Mouse (Mus musculus): ENCODE measurements at regions not wholly inside any gene's neighbourhood (a gene's known extent, or its start where the extent isn't known, plus 50 kb on each side); places are given as distances from the start of the nearest gene placed in this dataset.

DNA sequence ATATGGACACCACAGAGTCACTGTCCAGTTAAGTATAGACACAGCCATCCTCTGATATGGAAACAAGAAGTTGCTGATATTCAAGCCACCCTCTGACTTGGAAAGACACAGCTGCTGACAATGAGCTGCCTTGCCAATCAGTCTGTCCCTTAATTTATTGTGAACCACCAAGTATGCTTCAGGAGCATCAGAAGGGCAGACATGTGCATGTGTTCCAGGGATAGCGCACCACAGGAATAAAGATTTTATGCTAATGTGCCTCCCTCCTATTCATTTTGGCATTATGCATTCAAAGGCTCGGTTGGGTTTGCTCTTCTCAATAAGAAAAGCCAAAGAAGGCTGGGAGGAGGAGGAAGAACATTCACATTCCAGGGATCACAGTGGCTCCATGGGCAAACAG is 120.0 kb upstream of the Tmtc1 start:
- Histone ChIP-seq H3K4me1 (no peaks in the 10 kb centered on the region), H3K36me3 (no peaks in the 10 kb centered on the region), H3K9ac (no peak overlapping the region), H3K27me3 (no peaks in the 10 kb centered on the region), H3K4me2 (no peak overlapping the region), H3K9me3 (no peaks in the 10 kb centered on the region), H3K27ac (no peak overlapping the region), H3K4me3 (no peak overlapping the region)
- ATAC-seq (ENCODE audit: insufficient number of reproducible peaks, insufficient read depth, low FRiP score, low TSS enrichment, low read depth) = no peak
- WGBS = 74% methylated on average over 2 of the region's 2 CpGs

DNA sequence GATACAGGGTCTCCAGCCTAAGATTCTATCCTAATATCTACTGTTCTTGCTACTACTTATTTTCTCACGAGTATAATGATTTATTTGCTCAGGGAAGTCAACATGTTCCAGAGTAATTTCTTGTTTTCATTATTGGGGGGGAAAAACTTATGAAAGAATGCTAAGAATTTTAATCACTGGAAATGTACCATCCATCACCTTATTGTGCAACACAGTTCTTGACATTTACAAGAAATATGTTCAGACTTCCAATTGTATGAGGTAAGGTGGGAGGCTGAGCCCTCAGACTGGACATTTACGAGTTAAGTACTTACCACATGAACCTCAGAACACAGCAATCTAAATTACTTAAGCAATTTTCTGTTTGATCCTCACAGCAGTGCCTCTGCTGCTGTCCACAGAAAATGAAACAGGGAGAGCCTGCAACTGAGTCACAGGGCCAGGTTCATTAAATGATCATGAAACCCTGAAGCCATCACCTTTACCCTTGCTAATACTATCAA is 118.1 kb upstream of the Tmtc1 start:
- Histone ChIP-seq H3K9ac (no peak overlapping the region), H3K27me3 (no peaks in the 10 kb centered on the region), H3K9me3 (no peaks in the 10 kb centered on the region), H3K36me3 (no peaks in the 10 kb centered on the region), H3K27ac (no peak overlapping the region), H3K4me3 (no peak overlapping the region), H3K4me1 (no peaks in the 10 kb centered on the region), H3K4me2 (no peak overlapping the region)
- no peak for ATAC-seq (ENCODE audit: insufficient number of reproducible peaks, insufficient read depth, low FRiP score, low TSS enrichment, low read depth)
- WGBS = 59% methylated on average over 2 of the region's 2 CpGs

DNA sequence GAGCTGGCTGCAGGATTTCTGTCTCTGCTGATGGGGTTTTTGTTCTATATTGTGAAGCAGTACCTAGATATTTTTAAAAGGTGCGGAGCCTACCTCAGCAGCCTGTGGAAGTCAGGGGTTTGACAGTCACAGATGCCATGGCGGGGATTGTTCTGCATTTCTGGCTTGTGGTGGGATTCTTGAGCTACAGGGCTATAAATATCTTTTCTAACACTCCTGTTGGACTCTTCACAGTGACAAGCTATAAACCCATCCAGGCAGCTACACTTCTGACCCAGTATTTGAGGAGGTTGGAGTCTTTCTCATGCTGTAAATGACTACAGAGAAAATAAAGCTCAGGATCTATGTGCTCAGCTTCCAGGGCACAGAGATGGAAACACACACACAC is 112.3 kb upstream of the Tmtc1 start:
- no peak for ATAC-seq (ENCODE audit: insufficient number of reproducible peaks, insufficient read depth, low FRiP score, low TSS enrichment, low read depth)
- Histone ChIP-seq H3K27ac (peak overlapping the region; percentile 56; the same call in 1 of the 2 replicates), H3K9ac (no peak overlapping the region), H3K4me3 (no peak overlapping the region), H3K36me3 (no peaks in the 10 kb centered on the region), H3K9me3 (no peaks in the 10 kb centered on the region), H3K27me3 (no peaks in the 10 kb centered on the region), H3K4me2 (no peak overlapping the region), H3K4me1 (peaks cover 16% of the 10 kb centered on the region)
- 85% methylated on average over 2 of the region's 2 CpGs for WGBS

DNA sequence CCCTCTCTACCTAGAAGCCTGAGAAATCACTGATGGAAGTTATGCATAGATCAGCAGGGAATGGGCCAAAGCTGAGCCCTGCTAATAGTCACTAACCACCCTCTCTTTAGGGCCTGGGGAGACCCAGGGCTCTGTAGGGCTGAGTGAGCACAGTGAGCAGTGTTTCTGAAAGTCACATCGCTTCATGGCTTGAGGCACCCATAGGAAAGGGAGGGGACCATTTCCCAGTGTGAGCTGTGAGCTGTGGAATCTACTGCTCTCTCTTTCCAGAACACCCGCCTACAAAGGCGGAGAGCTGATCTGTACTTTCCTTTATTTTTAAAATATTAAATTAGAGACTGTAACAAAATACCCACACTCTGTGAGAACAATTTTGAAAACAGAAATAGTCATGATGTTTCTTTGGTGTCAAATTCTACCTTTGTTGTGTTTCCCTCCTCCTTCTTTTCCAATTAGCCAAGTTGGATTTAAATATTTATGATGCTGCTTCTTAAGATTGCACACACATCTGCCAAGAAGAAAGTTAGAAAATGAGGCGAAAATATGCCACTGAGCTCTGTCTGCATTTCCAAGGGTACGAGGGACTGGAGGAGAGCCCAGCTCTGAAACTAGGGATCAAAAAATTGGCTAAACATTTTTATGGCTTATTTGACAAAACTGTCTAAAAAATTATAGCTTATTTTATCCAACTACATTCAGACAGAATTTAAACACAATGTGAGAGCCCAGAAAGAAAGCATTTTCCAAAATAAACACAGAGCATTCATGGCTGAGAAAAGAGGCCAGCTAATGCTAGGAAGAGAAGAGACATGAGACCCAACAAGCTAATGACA is 111.7 kb upstream of the Tmtc1 start:
- ATAC-seq (ENCODE audit: insufficient number of reproducible peaks, insufficient read depth, low FRiP score, low TSS enrichment, low read depth) = no peak
- Histone ChIP-seq H3K36me3 (no peaks in the 10 kb centered on the region), H3K4me2 (no peak overlapping the region), H3K4me3 (no peak overlapping the region), H3K9me3 (no peaks in the 10 kb centered on the region), H3K4me1 (peaks cover 16% of the 10 kb centered on the region), H3K27me3 (no peaks in the 10 kb centered on the region), H3K27ac (peak overlapping the region; percentile 56), H3K9ac (no peak overlapping the region)
- WGBS = 47% methylated on average over 5 of the region's 5 CpGs

DNA sequence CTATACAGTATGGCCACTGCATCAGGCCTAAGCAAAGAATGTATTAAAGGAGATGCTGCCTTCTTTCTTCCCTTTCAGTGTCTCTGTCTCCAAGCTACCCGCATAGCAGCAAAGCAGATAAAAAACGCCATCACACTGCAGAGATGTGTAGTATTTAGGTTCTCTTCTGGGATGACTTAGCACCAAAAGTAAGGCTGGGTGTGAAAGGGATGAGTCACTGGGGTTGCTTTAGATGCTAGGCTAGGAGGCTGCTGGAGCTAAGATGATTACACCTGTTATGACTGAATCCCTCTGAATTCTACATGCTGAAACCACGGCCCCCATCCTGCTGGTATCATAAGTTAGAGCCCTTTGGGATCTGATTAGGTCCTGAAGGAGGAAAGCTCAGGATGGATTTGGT is 110.3 kb upstream of the Tmtc1 start:
- Histone ChIP-seq H3K27me3 (no peaks in the 10 kb centered on the region), H3K27ac (no peak overlapping the region), H3K36me3 (no peaks in the 10 kb centered on the region), H3K9ac (no peak overlapping the region), H3K9me3 (no peaks in the 10 kb centered on the region), H3K4me2 (no peak overlapping the region), H3K4me1 (peaks cover 16% of the 10 kb centered on the region), H3K4me3 (no peak overlapping the region)
- 92% methylated on average over 3 of the region's 3 CpGs for WGBS
- no peak for ATAC-seq (ENCODE audit: insufficient number of reproducible peaks, insufficient read depth, low FRiP score, low TSS enrichment, low read depth)

DNA sequence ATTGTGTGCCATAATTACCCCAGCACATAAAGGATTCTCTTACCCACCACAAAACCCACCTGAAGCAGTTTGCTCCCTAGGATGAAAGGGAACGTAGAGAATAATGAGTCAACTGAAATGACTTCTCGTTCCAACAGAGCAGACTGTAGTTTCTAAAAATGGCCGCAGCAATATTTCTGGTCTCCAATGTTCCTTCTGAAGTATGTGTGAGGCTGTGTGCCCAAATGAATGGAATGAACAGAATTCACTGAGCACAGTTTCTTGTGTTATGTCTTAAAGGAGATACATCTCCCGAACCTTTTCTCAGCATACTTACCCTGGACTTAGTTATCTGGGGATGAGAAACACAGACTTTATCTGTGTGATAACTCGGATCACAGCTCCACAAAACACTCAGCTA is 109.4 kb upstream of the Tmtc1 start:
- no peak overlapping the region for H3K4me3 ChIP-seq
- H3K36me3 ChIP-seq = no peaks in the 10 kb centered on the region
- H3K27ac ChIP-seq = no peak overlapping the region
- H3K9ac ChIP-seq = no peak overlapping the region
- no peak overlapping the region for H3K4me2 ChIP-seq
- H3K27me3 ChIP-seq = no peaks in the 10 kb centered on the region
- WGBS = 69% methylated on average over 5 of the region's 5 CpGs
- peaks cover 16% of the 10 kb centered on the region for H3K4me1 ChIP-seq
- H3K9me3 ChIP-seq = no peaks in the 10 kb centered on the region
- no peak for ATAC-seq (ENCODE audit: insufficient number of reproducible peaks, insufficient read depth, low FRiP score, low TSS enrichment, low read depth)

DNA sequence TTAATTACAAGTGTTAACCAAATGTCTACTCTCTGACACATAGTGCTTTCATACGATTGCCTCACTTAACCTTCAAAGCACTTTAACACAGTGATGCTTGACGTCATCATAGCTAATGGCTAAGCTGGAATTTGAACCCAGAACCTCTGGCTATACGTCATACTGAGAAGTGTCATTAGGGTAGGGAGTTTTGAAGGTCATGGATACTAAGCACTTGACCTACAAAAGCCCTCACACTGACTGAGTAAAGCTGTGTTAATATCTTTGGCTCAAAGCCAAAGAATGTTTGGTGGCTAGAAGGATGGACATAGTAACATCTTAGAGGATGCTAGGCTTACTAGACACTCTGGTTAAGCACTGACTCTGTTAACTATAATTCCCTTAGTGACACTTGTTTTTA is 106.9 kb upstream of the Tmtc1 start:
- Histone ChIP-seq H3K4me3 (no peak overlapping the region), H3K9me3 (no peaks in the 10 kb centered on the region), H3K4me1 (peaks cover 10% of the 10 kb centered on the region), H3K27me3 (no peaks in the 10 kb centered on the region), H3K27ac (no peak overlapping the region), H3K9ac (no peak overlapping the region), H3K4me2 (no peak overlapping the region), H3K36me3 (no peaks in the 10 kb centered on the region)
- WGBS = 69% methylated on average over 3 of the region's 3 CpGs
- ATAC-seq (ENCODE audit: insufficient number of reproducible peaks, insufficient read depth, low FRiP score, low TSS enrichment, low read depth) = no peak

DNA sequence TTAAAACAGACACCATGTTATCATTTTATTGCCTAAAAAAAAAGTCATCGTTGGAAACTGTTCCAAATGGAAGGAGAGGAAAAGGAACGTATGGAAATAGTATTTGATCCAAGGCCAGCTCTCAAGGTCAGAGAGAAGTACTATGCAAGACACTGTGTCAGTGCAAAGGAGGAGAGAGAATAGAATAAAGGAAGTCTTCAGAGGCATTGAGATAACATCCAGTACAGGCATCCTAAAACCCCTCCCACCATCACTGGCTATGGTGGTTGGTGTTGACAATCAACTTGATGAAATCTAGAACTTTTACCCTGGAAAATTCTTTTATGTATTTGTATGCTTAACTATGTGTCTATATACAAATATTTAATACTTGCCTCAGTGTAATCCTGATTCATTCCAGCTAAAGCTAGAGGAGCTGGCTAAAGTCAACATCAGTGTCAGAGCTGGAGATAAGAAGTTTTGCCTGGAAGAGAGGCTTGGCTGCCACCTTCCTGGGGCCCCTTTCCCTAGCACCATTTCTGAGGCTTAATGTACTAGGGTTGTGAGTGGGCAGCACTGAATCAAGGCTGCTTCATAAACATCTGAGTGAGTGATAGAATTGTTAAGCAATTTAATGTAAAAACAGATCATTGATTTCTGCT is 104.1 kb upstream of the Tmtc1 start:
- Histone ChIP-seq H3K36me3 (no peaks in the 10 kb centered on the region), H3K9ac (no peak overlapping the region), H3K4me2 (no peak overlapping the region), H3K9me3 (no peaks in the 10 kb centered on the region), H3K4me1 (0 out of 2 replicates have a peak, but pooled peaks cover 3% of the 10 kb centered on the region), H3K27ac (no peak overlapping the region), H3K4me3 (no peak overlapping the region), H3K27me3 (0 out of 2 replicates have a peak, but pooled peaks cover 3% of the 10 kb centered on the region)
- WGBS = 70% methylated on average over 2 of the region's 2 CpGs
- no peak for ATAC-seq (ENCODE audit: insufficient number of reproducible peaks, insufficient read depth, low FRiP score, low TSS enrichment, low read depth)

DNA sequence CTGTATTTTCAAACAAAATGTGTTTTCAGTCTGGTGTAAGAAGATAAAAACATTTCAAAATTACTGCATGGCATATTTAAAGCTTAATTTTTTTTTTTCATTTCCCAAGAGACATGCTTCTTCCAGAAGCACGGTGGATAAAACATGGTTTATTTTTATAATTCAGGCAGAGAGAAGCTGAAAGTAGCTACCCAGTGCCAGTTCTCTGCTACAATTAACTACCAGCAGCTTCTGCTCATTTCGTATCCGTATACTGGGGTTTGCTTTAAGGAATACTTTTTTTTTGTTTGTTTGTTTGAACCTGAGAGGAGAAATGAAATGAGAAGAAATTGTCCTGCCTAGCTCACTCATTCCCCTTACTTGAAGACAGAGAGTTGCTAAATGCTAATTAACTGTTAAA is 98.9 kb upstream of the Tmtc1 start:
- peaks cover 8% of the 10 kb centered on the region; the same call in 1 of the 2 replicates for H3K4me1 ChIP-seq
- H3K4me3 ChIP-seq = no peak overlapping the region
- H3K9me3 ChIP-seq = no peaks in the 10 kb centered on the region
- 52% methylated on average over 3 of the region's 3 CpGs for WGBS
- no peak for ATAC-seq (ENCODE audit: insufficient number of reproducible peaks, insufficient read depth, low FRiP score, low TSS enrichment, low read depth)
- H3K4me2 ChIP-seq = no peak overlapping the region
- 0 out of 2 replicates have a peak, but pooled peaks cover 3% of the 10 kb centered on the region for H3K27me3 ChIP-seq
- no peak overlapping the region for H3K27ac ChIP-seq
- H3K9ac ChIP-seq = no peak overlapping the region
- no peaks in the 10 kb centered on the region for H3K36me3 ChIP-seq

DNA sequence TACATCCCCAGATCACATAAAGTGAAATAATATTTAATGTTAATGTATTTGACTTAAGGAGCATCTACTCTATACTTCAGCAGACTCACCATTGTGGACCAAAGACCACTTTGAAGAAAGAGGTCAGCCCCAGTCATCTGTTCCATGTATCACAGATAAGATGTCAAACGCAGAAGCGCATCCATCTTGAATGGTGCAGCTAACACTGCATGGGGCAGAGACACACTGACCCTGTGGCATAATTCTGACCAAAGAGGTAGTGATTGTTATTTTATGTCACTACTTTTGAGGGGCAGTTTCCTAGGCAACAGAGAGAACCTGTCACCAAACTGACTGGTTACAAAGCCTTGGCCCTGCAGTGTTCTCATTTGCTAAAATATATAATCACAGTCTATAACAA is 97.8 kb upstream of the Tmtc1 start:
- Histone ChIP-seq H3K36me3 (no peaks in the 10 kb centered on the region), H3K4me3 (no peak overlapping the region), H3K27ac (no peak overlapping the region), H3K27me3 (0 out of 2 replicates have a peak, but pooled peaks cover 3% of the 10 kb centered on the region), H3K4me2 (no peak overlapping the region), H3K9ac (no peak overlapping the region), H3K4me1 (peaks cover 8% of the 10 kb centered on the region; the same call in 1 of the 2 replicates), H3K9me3 (no peaks in the 10 kb centered on the region)
- WGBS = 94% methylated on average over 2 of the region's 2 CpGs
- ATAC-seq (ENCODE audit: insufficient number of reproducible peaks, insufficient read depth, low FRiP score, low TSS enrichment, low read depth) = no peak

DNA sequence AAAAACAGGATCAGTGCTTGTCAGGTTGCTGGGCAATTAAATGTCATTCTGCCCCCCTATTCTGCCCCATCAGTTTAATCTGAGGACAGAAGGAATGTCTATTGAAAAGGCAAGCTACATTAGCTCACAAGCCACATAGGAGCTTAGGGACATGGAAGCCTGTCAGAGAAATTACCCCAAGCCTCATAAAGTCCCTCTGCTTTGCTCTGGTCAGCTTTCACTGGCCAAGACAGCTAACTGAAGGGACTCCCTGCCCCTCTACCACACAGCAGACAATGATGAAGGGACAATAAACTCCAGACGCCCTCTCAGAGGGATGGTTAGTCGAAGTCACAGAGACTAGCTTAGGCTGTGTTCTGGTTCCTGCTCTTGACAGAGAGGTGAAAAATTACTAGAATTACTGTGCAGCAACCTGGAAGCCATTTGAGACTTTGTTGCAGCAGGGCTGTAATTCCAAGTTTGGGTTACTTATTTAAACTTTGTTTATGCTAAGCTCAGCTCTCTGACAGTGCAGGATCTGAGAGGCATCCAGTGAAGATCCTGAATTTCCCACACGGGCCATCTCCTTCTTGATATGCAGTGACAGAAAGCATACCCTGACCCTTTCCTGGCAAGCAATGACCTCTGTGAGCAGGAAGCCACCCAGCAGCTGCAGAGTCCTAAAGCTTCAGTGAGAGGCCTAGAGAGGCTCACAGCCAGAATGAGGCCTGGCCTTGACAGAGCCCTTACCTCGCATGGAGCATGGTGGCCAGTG is 95.2 kb upstream of the Tmtc1 start:
- H3K36me3 ChIP-seq = no peaks in the 10 kb centered on the region
- H3K27ac ChIP-seq = no peak overlapping the region
- H3K4me2 ChIP-seq = no peak overlapping the region
- H3K27me3 ChIP-seq = no peaks in the 10 kb centered on the region
- ATAC-seq (ENCODE audit: insufficient number of reproducible peaks, insufficient read depth, low FRiP score, low TSS enrichment, low read depth) = no peak
- no peaks in the 10 kb centered on the region for H3K9me3 ChIP-seq
- peaks cover 5% of the 10 kb centered on the region; the same call in 1 of the 2 replicates for H3K4me1 ChIP-seq
- no peak overlapping the region for H3K4me3 ChIP-seq
- WGBS = 47% methylated on average over 4 of the region's 4 CpGs
- H3K9ac ChIP-seq = no peak overlapping the region

Data from embryonic facial prominence, embryonic 13.5 days (tissue).